Mouse (Mus musculus): ENCODE data around the gene Zfp335.

DNA sequence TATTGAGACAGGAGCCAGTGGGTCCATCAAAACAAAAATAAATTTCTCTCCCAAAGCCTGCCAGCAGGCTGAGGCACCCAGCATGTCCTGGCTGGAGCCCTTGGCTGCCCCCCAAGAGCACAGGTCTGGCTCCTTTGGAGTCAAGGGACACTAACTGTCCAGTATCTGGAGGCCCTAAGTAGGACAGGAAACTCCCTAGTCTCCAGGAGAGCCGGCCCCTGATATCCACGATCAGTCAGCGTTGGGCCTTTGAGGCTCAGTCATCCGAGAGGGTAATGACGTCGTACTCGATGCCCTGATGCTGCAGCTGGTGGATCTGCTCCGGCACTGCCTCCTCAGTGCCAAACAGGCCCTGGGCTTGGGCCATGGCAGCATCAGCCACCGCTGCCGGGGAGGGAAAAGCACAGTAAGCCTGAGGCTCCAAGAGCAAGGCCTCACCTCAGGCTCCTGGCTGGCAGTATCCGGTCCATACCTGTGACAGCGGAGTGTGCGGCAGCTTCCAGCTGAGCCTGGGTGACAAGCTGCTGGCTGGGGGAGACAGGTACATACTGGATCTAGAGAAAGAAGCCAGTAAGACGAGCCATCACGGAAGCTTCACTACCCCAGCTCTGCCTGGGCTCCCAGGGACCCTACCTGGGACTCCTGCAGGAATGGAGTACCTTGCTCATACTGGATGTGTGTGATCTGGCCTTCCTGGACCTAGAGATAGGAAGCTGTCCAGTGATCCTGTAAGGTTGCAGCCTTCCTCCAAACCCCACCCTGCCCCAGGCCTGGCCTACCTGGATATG, 19.5 kb downstream of the Zfp335 start:
- TF ChIP-seq CTCF (IDR thresholded peaks at IDR 0.05; ENCODE audit: control insufficient read depth, insufficient read depth, insufficient replicate concordance, low read depth, low read length) (no peak), POLR2A (IDR thresholded peaks at IDR 0.05; ENCODE audit: control insufficient read depth, low read depth, low read length) (no peak)
